Mouse (Mus musculus): Measurements from ENCODE around the gene E130308A19Rik. TPM values are rescaled to one million over a fixed set of nuclear protein-coding genes. Genes with fewer than 3 reads are reported as not detected.
A peak's percentile ranks its signal among the peaks of the same experiment; 100 is the strongest.

E130308A19Rik gene
- polyA plus RNA-seq, 1 experiment, result 3.9 TPM

- TF ChIP-seq CTCF (IDR thresholded peaks at IDR 0.05; ENCODE audit: low read depth, low read length) (no peak), POLR2A (IDR thresholded peaks at IDR 0.05; ENCODE audit: borderline replicate concordance, low read depth, low read length) (no peak)
- H3K4me1 ChIP-seq (ENCODE audit: control insufficient read depth, insufficient read depth, low read length), result peaks cover 63% of the 10 kb centered on the region
- peak overlapping the region; percentile 78 for H3K27ac ChIP-seq (ENCODE audit: insufficient read depth, low read depth, low read length)
- peak overlapping the region; percentile 99 for H3K4me3 ChIP-seq (ENCODE audit: insufficient read depth, low read length)
Measured at GRCm38 (mm10) chr4:59804754-59805153, 178.7 kb downstream of the E130308A19Rik start.

- TF ChIP-seq CTCF (IDR thresholded peaks at IDR 0.05; ENCODE audit: low read depth, low read length), result no peak
- TF ChIP-seq POLR2A (IDR thresholded peaks at IDR 0.05; ENCODE audit: borderline replicate concordance, low read depth, low read length), result no peak
- peak within 1 kb of the TSS; percentile 96 for H3K27ac ChIP-seq (ENCODE audit: insufficient read depth, low read depth, low read length)
- peaks cover 63% of the 10 kb centered on the region for H3K4me1 ChIP-seq (ENCODE audit: control insufficient read depth, insufficient read depth, low read length)
- peak within 1 kb of the TSS; percentile 99 for H3K4me3 ChIP-seq (ENCODE audit: insufficient read depth, low read length)
Measured at GRCm38 (mm10) chr4:59805181-59805967, 179.4 kb downstream of the E130308A19Rik start, which contains the start of gene Snx30. Gene Snx30, plus strand, starts transcription at chr4:59805840.

- TF ChIP-seq POLR2A (IDR thresholded peaks at IDR 0.05; ENCODE audit: borderline replicate concordance, low read depth, low read length), result no peak
- TF ChIP-seq CTCF (IDR thresholded peaks at IDR 0.05; ENCODE audit: low read depth, low read length), result no peak
- peak overlapping the region; percentile 96 for H3K27ac ChIP-seq (ENCODE audit: insufficient read depth, low read depth, low read length)
- peak overlapping the region; percentile 99 for H3K4me3 ChIP-seq (ENCODE audit: insufficient read depth, low read length)
- peaks cover 55% of the 10 kb centered on the region for H3K4me1 ChIP-seq (ENCODE audit: control insufficient read depth, insufficient read depth, low read length)
Measured at GRCm38 (mm10) chr4:59805968-59806878, 180.2 kb downstream of the E130308A19Rik start.

GRCm38 (mm10) chr4:59806879-59807195, 180.8 kb downstream of the E130308A19Rik start:
- peaks cover 56% of the 10 kb centered on the region for H3K4me1 ChIP-seq (ENCODE audit: control insufficient read depth, insufficient read depth, low read length)
- no peak for TF ChIP-seq CTCF (IDR thresholded peaks at IDR 0.05; ENCODE audit: low read depth, low read length)
- no peak for TF ChIP-seq POLR2A (IDR thresholded peaks at IDR 0.05; ENCODE audit: borderline replicate concordance, low read depth, low read length)

GRCm38 (mm10) chr4:59807521-59807920, 181.5 kb downstream of the E130308A19Rik start:
- peak overlapping the region; percentile 96 for H3K27ac ChIP-seq (ENCODE audit: insufficient read depth, low read depth, low read length)
- H3K4me3 ChIP-seq (ENCODE audit: insufficient read depth, low read length), result peak overlapping the region; percentile 58
- TF ChIP-seq CTCF (IDR thresholded peaks at IDR 0.05; ENCODE audit: low read depth, low read length) (no peak), POLR2A (IDR thresholded peaks at IDR 0.05; ENCODE audit: borderline replicate concordance, low read depth, low read length) (no peak)
- peaks cover 51% of the 10 kb centered on the region for H3K4me1 ChIP-seq (ENCODE audit: control insufficient read depth, insufficient read depth, low read length)

More at GRCm38 (mm10) chr4:59806879-59807195, 180.8 kb downstream of the E130308A19Rik start:
- peak overlapping the region; percentile 96 for H3K27ac ChIP-seq (ENCODE audit: insufficient read depth, low read depth, low read length)
- H3K4me3 ChIP-seq (ENCODE audit: insufficient read depth, low read length), result peak overlapping the region; percentile 99

- Histone ChIP-seq H3K4me1 (ENCODE audit: control insufficient read depth, insufficient read depth, low read length) (peaks cover 44% of the 10 kb centered on the region), H3K27ac (ENCODE audit: insufficient read depth, low read depth, low read length) (peak overlapping the region; percentile 96), H3K4me3 (ENCODE audit: insufficient read depth, low read length) (peak overlapping the region; percentile 18; the same call in 1 of the 2 replicates)
- TF ChIP-seq POLR2A (IDR thresholded peaks at IDR 0.05; ENCODE audit: borderline replicate concordance, low read depth, low read length) (no peak), CTCF (IDR thresholded peaks at IDR 0.05; ENCODE audit: low read depth, low read length) (0 out of 2 replicates have a peak, but pooled peaks have one; percentile 26)
Measured at GRCm38 (mm10) chr4:59808396-59808795, 182.4 kb downstream of the E130308A19Rik start.

Other genes with a start within 250 kb of the E130308A19Rik start
- 12.2 and 18.1 TPM in 2 replicates for gene Susd1, start 187.6 kb upstream of the E130308A19Rik start, polyA plus RNA-seq (2012; ENCODE audit: insufficient read depth, insufficient read length, missing spikeins)
- 139 and 159 TPM in 2 replicates for gene Ptbp3, start 76.8 kb upstream of the E130308A19Rik start, polyA plus RNA-seq (2012; ENCODE audit: insufficient read depth, insufficient read length, missing spikeins)
- 17.1 and 24.6 TPM in 2 replicates for gene Hsdl2, start 44.6 kb upstream of the E130308A19Rik start, polyA plus RNA-seq (2012; ENCODE audit: insufficient read depth, insufficient read length, missing spikeins)
- 24.6 and 29.5 TPM in 2 replicates for gene Inip, start 175.4 kb downstream of the E130308A19Rik start, polyA plus RNA-seq (2012; ENCODE audit: insufficient read depth, insufficient read length, missing spikeins)
- 29.7 and 33.3 TPM in 2 replicates for gene Snx30, start 179.6 kb downstream of the E130308A19Rik start, polyA plus RNA-seq (2012; ENCODE audit: insufficient read depth, insufficient read length, missing spikeins)

Data from bone marrow macrophage, adult 2 months (primary cell).